In genomic region chr2:131772163-131772562, GRCm38 (mm10) we compare ENCODE assay signal across 33 mouse cellular contexts.
"Had no signal": no experiment of that assay in that cellular context is flagged by ENCODE, and none has a peak within 500 bp of the region (broad histone marks: within the 10 kb centered on the region; RNA-seq: fewer than 3 reads in every experiment).

No protein-coding gene starts in this region.

- H3K4me2 ChIP-seq: heart, embryonic 11.5 days; heart, embryonic 12.5 days; heart, embryonic 13.5 days; heart, embryonic 15.5 days; hindbrain, embryonic 12.5 days; hindbrain, embryonic 14.5 days; hindbrain, embryonic 15.5 days; intestine, embryonic 15.5 days; kidney, embryonic 15.5 days had no signal

- H3K9ac ChIP-seq: heart, embryonic 12.5 days; heart, embryonic 13.5 days; heart, embryonic 15.5 days; hindbrain, embryonic 12.5 days; hindbrain, embryonic 14.5 days; hindbrain, embryonic 15.5 days; intestine, embryonic 15.5 days; kidney, embryonic 15.5 days had no signal

- H3K4me1 ChIP-seq: heart, embryonic 10.5 days; heart, embryonic 12.5 days; heart, embryonic 13.5 days; heart, embryonic 15.5 days; hindbrain, embryonic 10.5 days; hindbrain, embryonic 12.5 days; hindbrain, embryonic 15.5 days; intestine, embryonic 15.5 days had no signal

- H3K27me3 ChIP-seq: heart, embryonic 13.5 days; heart, embryonic 15.5 days; hindbrain, embryonic 12.5 days; hindbrain, embryonic 15.5 days; intestine, embryonic 15.5 days; kidney, embryonic 15.5 days had no signal

- H3K9me3 ChIP-seq: heart, embryonic 10.5 days; heart, embryonic 12.5 days; heart, embryonic 13.5 days; heart, embryonic 15.5 days; hindbrain, embryonic 10.5 days; hindbrain, embryonic 12.5 days; hindbrain, embryonic 15.5 days; intestine, embryonic 15.5 days had no signal

- H3K27ac ChIP-seq: heart, embryonic 10.5 days; heart, embryonic 13.5 days; heart, embryonic 15.5 days; hindbrain, embryonic 10.5 days; hindbrain, embryonic 12.5 days; hindbrain, embryonic 14.5 days; hindbrain, embryonic 15.5 days; intestine, embryonic 15.5 days; kidney, embryonic 15.5 days; kidney, postnatal 0 days; layer of hippocampus, adult 2 months had no signal

- H3K36me3 ChIP-seq: heart, embryonic 10.5 days; heart, embryonic 12.5 days; heart, embryonic 13.5 days; heart, embryonic 15.5 days; hindbrain, embryonic 10.5 days; hindbrain, embryonic 12.5 days; hindbrain, embryonic 15.5 days; intestine, embryonic 15.5 days; kidney, embryonic 15.5 days had no signal

- H3K4me3 ChIP-seq: heart, embryonic 10.5 days; heart, embryonic 12.5 days; heart, embryonic 13.5 days; heart, embryonic 15.5 days; hindbrain, embryonic 10.5 days; hindbrain, embryonic 12.5 days; hindbrain, embryonic 15.5 days; intestine, embryonic 15.5 days; kidney, embryonic 15.5 days; layer of hippocampus, adult 2 months had no signal

- ATAC-seq: hindbrain, embryonic 16.5 days; inflammation-experienced regulatory T-cells, adult 6 months; intestine, embryonic 15.5 days; intestine, embryonic 16.5 days; intestine, postnatal 0 days had no signal

- DNase-seq: heart, postnatal 10 days; heart, postnatal 14 days; heart, postnatal 36 days; heart, postnatal 4 days; kidney, adult 11 months; kidney, adult 18-20 months; kidney, adult 2 months; kidney, adult 8-10 months; kidney, adult 9 months; kidney, postnatal 10 days; kidney, postnatal 14 days; kidney, postnatal 25 days; kidney, postnatal 36 days; kidney, postnatal 4 days; layer of hippocampus, adult 9-11 months; layer of hippocampus, postnatal 36 days had no signal
